8 mouse cellular contexts compared by ENCODE assay signal in genomic region chr13:74062378-74063128, GRCm38 (mm10). TPM values are rescaled to one million over a fixed set of nuclear protein-coding genes. Genes with fewer than 3 reads are reported as not detected.
DNase-seq lines count a peak whose midpoint lies in the region; ATAC-seq and TF ChIP-seq lines count a peak whose summit lies in the region.

No protein-coding gene starts in this region.

- TF ChIP-seq POLR2A in myocyte (IDR thresholded peaks at IDR 0.05; ENCODE audit: insufficient read length, low read depth), result no peak

- H3K9me3 ChIP-seq in embryonic facial prominence, embryonic 11.5 days (replicated peaks; ENCODE audit: control insufficient read depth, low read length), result no peaks in the 10 kb centered on the region
- H3K9me3 ChIP-seq in hindbrain, postnatal 0 days (ENCODE audit: low read length), result no peaks in the 10 kb centered on the region

- H3K27me3 ChIP-seq in embryonic facial prominence, embryonic 11.5 days (ENCODE audit: control insufficient read depth, insufficient read depth, low read length), result no peaks in the 10 kb centered on the region
- H3K27me3 ChIP-seq in hindbrain, postnatal 0 days (ENCODE audit: insufficient read depth, low read length), result no peaks in the 10 kb centered on the region
- no peaks in the 10 kb centered on the region for H3K27me3 ChIP-seq in myocyte (ENCODE audit: control insufficient read depth, insufficient read depth, insufficient read length)

- intact Hi-C loops in left cerebral cortex, adult 2 months (cut with DNase I), result no loop called here

- TF ChIP-seq CTCF in left cerebral cortex, adult 2 months (IDR thresholded peaks at IDR 0.05), result no peak
- TF ChIP-seq CTCF in hindbrain, postnatal 0 days (IDR thresholded peaks at IDR 0.05; ENCODE audit: low read depth), result no peak

- H3K4me1 ChIP-seq in embryonic facial prominence, embryonic 11.5 days (ENCODE audit: control insufficient read depth, insufficient read depth, low read length), result no peaks in the 10 kb centered on the region
- no peaks in the 10 kb centered on the region for H3K4me1 ChIP-seq in hindbrain, postnatal 0 days (ENCODE audit: insufficient read depth, low read length)

- no peaks in the 10 kb centered on the region for H3K79me2 ChIP-seq in myocyte (ENCODE audit: control insufficient read depth, insufficient read depth)

- WGBS in embryonic facial prominence, embryonic 11.5 days, result 26% methylated on average over 11 of the region's 11 CpGs
- 33% methylated on average over 9 of the region's 11 CpGs for WGBS in hindbrain, postnatal 0 days

- peak overlapping the region; percentile 65 for H3K4me3 ChIP-seq in left cerebral cortex, adult 2 months
- H3K4me3 ChIP-seq in embryonic facial prominence, embryonic 11.5 days (ENCODE audit: low read depth, low read length), result peak overlapping the region; percentile 72
- peak overlapping the region; percentile 86 for H3K4me3 ChIP-seq in hindbrain, postnatal 0 days (ENCODE audit: low read length)
- H3K4me3 ChIP-seq in myocyte, result peak overlapping the region; percentile 26

- H3K27ac ChIP-seq in left cerebral cortex, adult 2 months, result no peak overlapping the region
- H3K27ac ChIP-seq in embryonic facial prominence, embryonic 11.5 days (replicated peaks; ENCODE audit: low read depth, low read length), result no peak overlapping the region
- H3K27ac ChIP-seq in hindbrain, postnatal 0 days, result no peak overlapping the region

- no peak overlapping the region for H3K9ac ChIP-seq in embryonic facial prominence, embryonic 11.5 days (replicated peaks; ENCODE audit: low read length)
- H3K9ac ChIP-seq in hindbrain, postnatal 0 days (replicated peaks; ENCODE audit: low read length), result peak overlapping the region; percentile 72

- peak overlapping the region; percentile 37 for H3K4me2 ChIP-seq in embryonic facial prominence, embryonic 11.5 days (ENCODE audit: low read depth, low read length)
- peak overlapping the region; percentile 62 for H3K4me2 ChIP-seq in hindbrain, postnatal 0 days (ENCODE audit: low read depth, low read length)
- peak overlapping the region; percentile 77 for H3K4me2 ChIP-seq in myocyte (ENCODE audit: low read depth)

- DNase-seq in left cerebral cortex, adult 2 months (ENCODE audit: extremely low spot score in 1 of 2, low spot score in 2 of 2), result no peak
- DNase-seq in left cerebral cortex, adult 18-20 months (ENCODE audit: low spot score in 2 of 2), result no peak
- no peak for DNase-seq in embryonic facial prominence, embryonic 11.5 days (ENCODE audit: low spot score)
- DNase-seq in hindbrain, postnatal 0 days (ENCODE audit: low spot score), result no peak
- no peak for DNase-seq in urinary bladder, postnatal 36 days (ENCODE audit: low spot score in 2 of 2)
- DNase-seq in retina, embryonic 14.5 days (ENCODE audit: low spot score), result no peak

- no peak overlapping the region for H3ac ChIP-seq in myocyte (ENCODE audit: control insufficient read depth, insufficient read length)

- H3K36me3 ChIP-seq in embryonic facial prominence, embryonic 11.5 days (replicated peaks; ENCODE audit: control insufficient read depth, insufficient read depth, low read depth, low read length), result no peaks in the 10 kb centered on the region
- H3K36me3 ChIP-seq in hindbrain, postnatal 0 days (ENCODE audit: insufficient read depth, low read length), result no peaks in the 10 kb centered on the region
- no peaks in the 10 kb centered on the region for H3K36me3 ChIP-seq in myocyte (ENCODE audit: control insufficient read depth, insufficient read depth)

- no peak; the same call in 1 of the 2 replicates for ATAC-seq in embryonic facial prominence, embryonic 11.5 days (replicated peaks; ENCODE audit: insufficient number of reproducible peaks, low FRiP score, low TSS enrichment, low read depth)
- no peak for ATAC-seq in hindbrain, postnatal 0 days
- ATAC-seq in inflammation-experienced regulatory T-cells, adult 6 months, result no peak

TF ChIP-seq in myocyte, 11 proteins besides CTCF, POLR2A, EP300 and RAD21:
- TF ChIP-seq REST (IDR thresholded peaks at IDR 0.05; ENCODE audit: insufficient read depth, insufficient read length) (no peak), MYOG (IDR thresholded peaks at IDR 0.05; ENCODE audit: control insufficient read depth in 1 of 3, insufficient read depth in 1 of 3, insufficient read length in 2 of 3, low read depth in 2 of 3) (peak; percentile 16 to 91 (median 51)), MYOD1 (IDR thresholded peaks at IDR 0.05; ENCODE audit: control insufficient read depth in 1 of 3, insufficient read length in 2 of 3, low read depth in 2 of 3) (peak in 2 of 3 experiments; percentile 86)

RNA-seq across cellular contexts. Expression of gene Cep72, which starts 0.5 kb away (rescaled TPM):
- 1 to 10 TPM in 1 of 2 experiments, under 1 TPM in 1; 0.63 to 1.2 TPM for total RNA-seq in left cerebral cortex, adult 2 months (2021)
- total RNA-seq in left cerebral cortex, adult 18-20 months (2021), result under 1 TPM; 0.77 to 0.84 TPM
- polyA plus RNA-seq in embryonic facial prominence, embryonic 11.5 days (2014; fragmentation: Nextera tagmentation; extraction: Ambion mirVana), result 19.4 and 25.2 TPM in 2 replicates
- total RNA-seq in hindbrain, postnatal 0 days (2014; rRNA removed), result 5.3 and 7.0 TPM in 2 replicates
- 5.7 and 7.8 TPM in 2 replicates for polyA plus RNA-seq in hindbrain, postnatal 0 days (2015; fragmentation: Nextera tagmentation; extraction: Ambion mirVana)
- 0.72 TPM for polyA plus RNA-seq in myocyte (2012; fragmentation: generic; extraction: Trizol)
- polyA plus RNA-seq in inflammation-experienced regulatory T-cells, adult 6 months (2017; shearing (Covaris generic)), result 10 to 100 TPM in 1 of 3 experiments, 1 to 10 TPM in 2; 3.9 to 17.1 (median 8.5) TPM

RNA-seq across cellular contexts. Expression of gene Tppp, which starts 53.3 kb away (rescaled TPM):
- 100 to 1,000 TPM; 325 to 339 TPM for total RNA-seq in left cerebral cortex, adult 2 months (2021)
- 100 to 1,000 TPM; 351 to 372 TPM for total RNA-seq in left cerebral cortex, adult 18-20 months (2021)
- polyA plus RNA-seq in embryonic facial prominence, embryonic 11.5 days (2014; fragmentation: Nextera tagmentation; extraction: Ambion mirVana), result 1.7 and 1.8 TPM in 2 replicates
- 30.9 and 36.6 TPM in 2 replicates for total RNA-seq in hindbrain, postnatal 0 days (2014; rRNA removed)
- polyA plus RNA-seq in hindbrain, postnatal 0 days (2015; fragmentation: Nextera tagmentation; extraction: Ambion mirVana), result 8.7 and 8.9 TPM in 2 replicates
- not detected for polyA plus RNA-seq in myocyte (2012; fragmentation: generic; extraction: Trizol)
- polyA plus RNA-seq in inflammation-experienced regulatory T-cells, adult 6 months (2017; shearing (Covaris generic)), result under 1 TPM; 0.36 to 0.51 (median 0.41) TPM

RNA-seq across cellular contexts. Expression of gene Slc9a3, which starts 58.7 kb away (rescaled TPM):
- 1 to 10 TPM; 1.3 to 2.2 TPM for total RNA-seq in left cerebral cortex, adult 2 months (2021)
- 1 to 10 TPM; 1.6 to 2.3 TPM for total RNA-seq in left cerebral cortex, adult 18-20 months (2021)
- polyA plus RNA-seq in embryonic facial prominence, embryonic 11.5 days (2014; fragmentation: Nextera tagmentation; extraction: Ambion mirVana), result not detected in 2 replicates
- total RNA-seq in hindbrain, postnatal 0 days (2014; rRNA removed), result 0.07 and 0.58 TPM in 2 replicates
- 0.39 and 1.1 TPM in 2 replicates for polyA plus RNA-seq in hindbrain, postnatal 0 days (2015; fragmentation: Nextera tagmentation; extraction: Ambion mirVana)
- polyA plus RNA-seq in myocyte (2012; fragmentation: generic; extraction: Trizol), result 0.01 TPM
- under 1 TPM in 1 of 3 experiments, not detected in 2; 0.17 TPM for polyA plus RNA-seq in inflammation-experienced regulatory T-cells, adult 6 months (2017; shearing (Covaris generic))

Comparison
In these comparisons a context has a peak if more than half of its experiments do, and no peak if none do; other contexts are left out.
1. H3K4me3 ChIP-seq: peak in every context shown above with its lines; median percentile 86 in hindbrain, postnatal 0 days; 72 in embryonic facial prominence, embryonic 11.5 days; 65 in left cerebral cortex, adult 2 months; 26 in myocyte.